Mouse (Mus musculus): ENCODE data around the gene Gm4869.
"Not testable (repeated sequence)": the region's sequence is repeated elsewhere in the genome, so short reads cannot be mapped to it uniquely, and the experiment has no call there.

The Gm4869 gene

DNA sequence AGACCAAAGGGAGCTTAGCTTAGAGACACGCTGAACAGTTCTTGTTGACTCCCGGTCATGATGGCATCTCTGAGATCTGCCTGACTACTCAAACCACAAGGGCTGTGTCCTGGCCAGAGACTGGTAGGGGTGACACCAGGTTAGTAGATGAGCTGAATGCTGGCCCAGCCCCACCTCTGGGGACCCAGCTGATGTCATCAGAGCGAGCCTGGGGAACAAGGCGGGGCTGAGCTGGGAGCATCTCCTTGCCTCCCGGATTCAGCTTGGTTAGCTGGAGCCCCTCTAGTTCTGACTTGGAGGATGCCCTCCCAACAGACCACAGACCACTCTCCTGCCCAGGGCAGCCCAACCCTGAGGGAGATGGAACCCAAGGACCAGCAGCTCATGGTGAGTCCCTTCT, at the start of gene Gm4869:
Gm4869 (plus strand) TSS at position 301 of the 400 bp plus-strand sequence.
- no peak for DNase-seq (ENCODE audit: extremely low read depth, low read depth)

DNA sequence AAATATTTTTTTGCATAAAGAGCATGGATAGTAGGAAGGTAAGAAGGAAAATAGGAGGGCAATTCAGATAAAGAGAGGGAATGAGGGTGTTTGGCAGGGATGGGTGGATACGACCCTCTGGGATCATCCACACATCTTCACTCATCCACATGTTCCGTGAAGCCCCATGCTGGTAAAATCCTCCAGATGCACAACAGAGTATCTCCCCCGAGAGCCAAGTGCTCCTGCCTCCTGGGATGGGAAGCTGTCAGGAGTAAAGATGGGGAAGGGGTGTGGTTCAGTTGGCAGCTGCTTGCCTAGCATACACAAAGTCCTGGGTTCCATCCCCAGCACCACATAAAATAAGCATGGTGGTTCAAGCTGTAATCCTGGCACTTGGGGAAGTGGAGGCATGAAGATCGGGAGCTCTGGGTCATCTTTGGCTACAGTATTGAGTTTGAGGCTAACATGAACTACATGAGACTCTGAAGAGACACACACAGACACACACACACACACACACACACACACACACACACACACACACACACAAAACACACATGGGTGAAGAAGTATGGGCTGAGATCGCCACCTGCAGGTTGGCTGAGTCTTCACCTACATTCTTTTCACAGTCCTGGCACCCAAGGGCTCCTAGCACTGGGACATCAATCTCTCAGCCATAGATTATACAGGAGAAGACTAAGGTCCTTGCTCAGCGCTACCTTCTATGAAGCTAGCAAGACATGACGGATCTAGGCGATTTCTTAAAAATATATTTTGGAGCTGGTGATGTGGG, 49.1 kb upstream of the Gm4869 start:
- no peak for DNase-seq (ENCODE audit: extremely low read depth, low read depth)

DNA sequence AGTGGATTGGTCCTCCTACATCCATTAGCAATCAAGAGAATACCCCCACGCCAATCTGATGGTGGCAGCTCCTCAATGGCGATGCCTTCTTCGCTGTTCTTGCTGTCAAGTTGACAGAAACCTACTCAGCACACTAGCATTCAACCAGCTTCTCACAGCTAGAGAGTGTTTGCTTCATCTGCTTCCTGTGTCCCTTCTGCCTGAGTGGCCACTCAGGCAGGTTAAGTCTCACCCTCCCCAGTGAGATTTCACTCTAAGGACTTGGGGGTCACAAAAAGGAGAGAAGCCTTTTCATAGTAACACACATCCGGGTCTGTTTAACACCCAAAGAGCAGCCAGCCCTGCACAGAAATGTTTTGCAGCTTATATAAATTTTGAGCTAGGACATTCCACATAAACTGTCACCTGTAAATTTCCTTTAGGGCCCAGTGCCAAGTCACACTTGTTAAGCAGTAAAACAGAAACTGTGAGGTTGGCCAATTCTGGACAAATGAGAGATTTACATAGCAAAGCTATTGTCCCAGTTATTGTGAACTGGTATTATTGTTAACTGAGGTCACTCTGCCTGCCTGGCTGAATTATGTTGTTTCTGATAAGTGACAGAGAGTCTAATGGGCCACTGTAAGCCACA, 42.7 kb upstream of the Gm4869 start:
- DNase-seq (ENCODE audit: extremely low read depth, low read depth) = no peak

DNA sequence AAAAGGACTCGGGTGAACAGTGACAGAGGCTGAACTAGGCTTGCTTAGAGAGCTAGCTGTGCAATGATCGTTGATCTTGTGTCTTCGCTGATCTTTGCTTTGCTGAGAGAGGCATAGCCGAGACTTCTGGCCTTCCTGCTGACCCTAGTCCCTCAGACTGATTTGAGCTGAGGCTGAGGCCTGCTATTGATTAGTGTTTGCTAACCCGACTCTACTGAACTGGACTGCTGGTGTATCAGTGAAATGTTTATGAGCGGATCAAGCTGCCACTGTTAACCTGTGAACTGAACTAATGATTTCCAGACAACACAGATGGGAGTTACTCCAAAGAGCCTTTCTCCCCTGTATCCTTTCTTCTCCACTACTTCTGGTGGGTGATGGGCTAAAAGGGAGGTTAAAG, 40.3 kb upstream of the Gm4869 start:
- no peak for DNase-seq (ENCODE audit: extremely low read depth, low read depth)

DNA sequence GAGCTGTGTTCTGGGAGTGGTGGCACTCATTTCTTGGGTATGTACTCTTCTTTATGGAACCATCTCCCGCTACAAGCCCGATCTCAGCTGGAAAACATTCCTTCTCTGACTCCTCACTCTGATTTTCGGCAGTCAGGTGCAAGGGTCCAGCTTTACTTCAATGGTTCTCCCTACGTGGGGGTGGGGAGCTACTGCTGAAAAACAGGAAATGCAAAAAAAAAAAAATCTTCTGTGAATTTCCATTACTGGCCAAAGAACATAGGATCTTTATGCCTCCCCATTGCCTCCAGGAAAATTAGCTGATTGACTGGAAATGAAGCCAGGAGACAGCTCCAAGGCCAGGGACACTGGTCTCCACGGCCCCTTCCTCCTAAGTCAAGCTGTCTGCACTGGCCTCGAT, 38.8 kb upstream of the Gm4869 start:
- DNase-seq (ENCODE audit: extremely low read depth, low read depth) = no peak

DNA sequence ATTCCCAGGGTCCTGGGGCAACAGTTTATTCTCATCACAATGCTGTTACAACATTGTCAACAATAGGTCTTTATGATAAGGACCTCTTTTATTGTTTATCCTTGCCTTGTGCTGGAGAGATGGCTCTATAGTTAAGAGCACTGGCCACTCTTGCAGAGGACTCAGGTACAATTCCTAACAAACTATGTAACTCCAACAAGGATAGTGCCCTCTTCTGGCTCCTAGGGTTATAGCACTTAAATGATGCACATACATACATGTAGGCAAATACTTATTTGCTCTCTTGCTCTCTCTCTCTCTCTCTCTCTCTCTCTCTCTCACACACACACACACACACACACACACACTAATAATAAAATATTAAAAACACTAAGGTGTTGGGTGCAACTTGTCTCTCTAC, 36.6 kb upstream of the Gm4869 start:
- no peak for DNase-seq (ENCODE audit: extremely low read depth, low read depth)

DNA sequence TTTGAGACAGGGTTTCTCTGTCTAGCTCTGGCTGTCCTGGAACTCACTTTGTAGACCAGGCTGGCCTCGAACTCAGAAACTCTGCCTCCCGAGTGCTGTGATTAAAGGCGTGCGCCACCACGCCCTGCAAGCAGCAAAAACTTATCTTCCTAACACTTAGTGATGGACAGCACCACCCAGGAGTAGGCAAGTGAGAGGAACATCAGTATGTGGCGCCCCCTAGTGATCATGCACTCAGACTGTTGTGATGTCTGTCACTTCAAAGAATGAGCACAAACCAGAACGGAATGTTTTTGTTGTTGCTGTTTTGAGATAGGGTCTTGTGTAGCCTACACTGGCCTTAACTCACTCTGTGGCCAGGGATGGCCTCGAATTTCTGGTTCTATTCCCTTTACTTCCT, 34.1 kb upstream of the Gm4869 start:
- DNase-seq (ENCODE audit: extremely low read depth, low read depth) = peak; percentile 69

DNA sequence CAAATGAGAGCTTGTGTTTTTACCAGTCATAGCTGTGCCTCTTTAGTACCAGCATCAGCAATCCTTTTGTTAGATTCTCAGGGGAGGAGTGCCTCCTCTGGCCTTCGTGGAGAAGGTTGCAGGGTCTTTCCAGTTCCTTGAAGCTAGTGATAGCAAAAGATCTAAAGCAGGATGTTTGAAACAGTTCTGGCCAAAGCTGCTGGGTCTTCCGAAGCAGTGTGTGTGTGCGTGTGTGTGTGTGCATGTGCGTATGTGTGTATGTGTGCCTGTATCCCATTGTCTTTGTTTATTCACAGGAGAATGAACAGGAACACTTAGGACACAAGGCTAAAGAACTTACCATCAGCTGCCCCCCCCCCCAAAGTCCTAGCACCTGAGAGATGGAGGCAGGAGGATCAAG, 30.8 kb upstream of the Gm4869 start:
- no peak for DNase-seq (ENCODE audit: extremely low read depth, low read depth)

DNA sequence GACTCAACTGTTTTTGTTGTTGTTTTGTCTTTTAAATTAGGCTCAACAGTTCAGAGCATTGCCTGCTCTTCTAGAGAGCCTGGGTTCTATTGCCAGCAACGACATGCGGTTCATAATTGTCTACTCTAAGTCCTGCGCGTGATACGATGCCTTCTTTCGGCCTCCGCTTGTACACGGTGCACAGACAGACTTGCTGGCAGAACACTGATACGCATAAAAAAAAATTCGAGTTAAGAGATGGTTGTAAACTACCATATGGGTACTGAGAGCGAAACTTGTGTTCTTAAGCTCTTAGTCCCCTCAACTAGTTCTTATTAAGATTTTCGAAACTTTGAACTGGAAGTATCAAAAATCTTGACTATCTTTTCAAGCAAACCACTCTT, 27.3 kb upstream of the Gm4869 start:
- DNase-seq (ENCODE audit: extremely low read depth, low read depth) = peak; percentile 39

DNA sequence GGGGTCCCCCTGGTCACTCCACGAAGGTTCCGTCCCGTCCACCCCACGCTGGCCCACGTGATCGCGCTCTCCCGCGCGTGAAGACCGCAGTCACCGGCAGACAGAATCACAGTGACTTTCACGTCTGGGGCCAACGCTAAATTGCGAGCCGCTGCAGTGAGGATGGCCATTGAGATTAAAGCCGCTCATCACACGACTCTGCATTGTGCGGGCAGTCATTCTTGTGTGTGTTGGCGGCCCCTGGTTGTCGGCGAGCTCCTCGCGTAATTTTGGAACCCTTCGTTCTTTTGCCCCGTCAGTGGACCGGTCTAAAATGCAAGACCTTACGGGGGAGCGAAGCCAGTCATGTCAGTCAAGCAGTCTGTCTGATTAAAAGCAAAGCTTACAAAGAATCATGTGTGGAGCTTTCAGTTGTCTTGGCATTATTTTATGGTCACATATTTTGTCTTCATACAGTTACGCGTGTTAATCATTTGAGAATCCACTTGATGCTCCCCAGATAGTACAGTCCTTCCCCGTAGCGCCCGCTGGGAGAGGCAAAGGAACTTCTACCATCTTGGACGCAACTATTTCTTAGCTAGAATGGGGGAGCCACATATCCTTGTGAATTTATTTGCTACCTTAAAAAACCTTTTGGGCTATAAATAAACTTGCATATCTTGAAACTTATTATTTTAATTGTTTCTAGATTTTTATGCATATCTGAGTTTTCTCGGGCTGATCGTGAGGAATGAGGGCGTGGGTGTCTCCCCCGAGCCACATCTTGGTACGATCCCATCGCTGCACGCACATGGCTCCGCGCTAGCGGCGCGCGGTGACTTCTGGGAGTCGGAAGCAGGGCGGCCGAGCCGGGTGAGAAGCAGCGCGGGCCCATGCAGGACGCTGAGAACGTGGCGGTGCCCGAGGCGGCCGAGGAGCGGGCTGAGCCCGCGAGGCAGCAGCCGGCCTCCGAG, 26.7 kb upstream of the Gm4869 start, which contains the start of gene Eif3b:
Eif3b (plus strand) TSS at position 840 of the 953 bp plus-strand sequence.
- peak; percentile 88 for DNase-seq (ENCODE audit: extremely low read depth, low read depth)

DNA sequence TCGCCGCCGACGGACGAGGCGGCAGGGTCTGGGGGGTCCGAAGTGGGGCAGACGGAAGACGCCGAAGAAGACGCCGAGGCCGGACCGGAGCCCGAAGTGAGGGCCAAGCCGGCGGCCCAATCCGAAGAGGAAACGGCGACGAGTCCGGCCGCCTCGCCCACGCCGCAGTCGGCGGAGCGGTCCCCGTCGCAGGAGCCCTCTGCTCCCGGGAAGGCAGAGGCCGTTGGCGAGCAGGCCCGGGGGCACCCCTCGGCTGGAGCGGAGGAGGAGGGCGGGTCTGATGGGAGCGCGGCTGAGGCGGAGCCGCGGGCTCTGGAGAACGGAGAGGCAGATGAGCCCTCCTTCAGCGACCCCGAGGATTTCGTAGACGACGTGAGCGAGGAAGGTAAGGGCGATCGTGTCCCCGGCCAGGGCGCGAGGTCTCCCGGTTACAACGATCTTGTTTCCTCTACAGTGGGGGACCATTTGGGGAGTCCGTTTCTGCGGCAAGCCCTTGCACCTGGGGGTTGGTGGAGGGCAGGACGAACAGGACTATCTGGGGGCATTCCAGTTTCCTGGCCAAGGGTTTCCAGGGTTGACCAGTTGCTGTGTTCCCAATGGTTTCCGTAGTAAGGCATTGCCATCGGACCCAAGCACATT, 25.9 kb upstream of the Gm4869 start:
- no peak for DNase-seq (ENCODE audit: extremely low read depth, low read depth)

DNA sequence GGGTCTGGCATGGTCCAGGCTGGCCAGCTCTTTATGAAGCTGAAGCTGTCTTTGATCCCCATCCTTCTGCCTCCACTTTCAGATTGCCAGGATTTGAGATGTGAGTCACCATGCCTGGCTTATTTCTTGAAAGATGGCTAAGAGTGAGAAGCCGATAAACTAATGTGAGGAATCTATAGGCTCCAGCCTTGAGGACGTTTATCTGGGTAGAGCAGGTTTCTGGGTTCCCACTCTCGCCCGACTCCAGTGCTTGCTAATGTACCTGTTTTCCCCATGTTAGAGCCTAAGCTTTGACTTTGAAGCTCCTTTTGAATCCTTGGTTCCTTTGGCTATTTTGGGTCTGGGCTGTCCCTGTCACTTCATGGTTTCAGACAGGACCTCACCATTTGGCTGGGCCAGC, 24.8 kb upstream of the Gm4869 start:
- peak; percentile 33 for DNase-seq (ENCODE audit: extremely low read depth, low read depth)

DNA sequence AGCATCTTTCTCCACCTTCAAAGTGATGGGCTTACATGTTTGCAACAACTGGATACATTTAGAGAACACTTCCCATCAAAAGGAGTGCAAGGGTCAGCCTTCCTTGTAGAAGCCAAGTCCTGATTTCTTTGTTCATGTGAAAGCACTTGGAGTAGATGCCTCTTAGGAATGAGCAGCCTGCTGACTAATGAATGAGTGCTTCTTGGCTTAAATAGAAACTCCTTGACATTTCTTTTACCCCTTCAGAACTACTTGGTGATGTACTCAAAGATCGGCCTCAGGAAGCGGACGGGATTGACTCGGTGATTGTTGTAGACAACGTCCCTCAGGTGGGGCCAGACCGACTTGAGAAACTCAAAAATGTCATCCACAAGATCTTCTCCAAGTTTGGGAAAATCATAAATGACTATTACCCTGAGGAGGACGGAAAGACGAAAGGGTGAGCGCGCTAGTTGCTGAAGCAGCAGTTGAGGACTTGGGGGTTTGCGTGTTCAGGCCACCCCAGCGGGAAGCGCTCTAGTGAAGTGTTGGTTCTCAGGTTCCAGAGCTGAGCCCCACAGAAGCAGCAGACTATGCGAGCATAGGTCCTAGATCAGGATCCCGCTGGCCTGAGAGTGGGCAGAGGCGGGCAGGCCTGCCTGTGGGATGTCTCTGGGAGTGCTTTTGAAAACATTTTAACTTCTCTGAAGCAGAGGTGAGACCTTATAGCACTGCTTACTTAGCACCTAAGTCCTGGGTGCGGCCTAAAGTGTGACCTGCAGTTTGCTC, 20.2 kb upstream of the Gm4869 start:
- DNase-seq (ENCODE audit: extremely low read depth, low read depth) = no peak

DNA sequence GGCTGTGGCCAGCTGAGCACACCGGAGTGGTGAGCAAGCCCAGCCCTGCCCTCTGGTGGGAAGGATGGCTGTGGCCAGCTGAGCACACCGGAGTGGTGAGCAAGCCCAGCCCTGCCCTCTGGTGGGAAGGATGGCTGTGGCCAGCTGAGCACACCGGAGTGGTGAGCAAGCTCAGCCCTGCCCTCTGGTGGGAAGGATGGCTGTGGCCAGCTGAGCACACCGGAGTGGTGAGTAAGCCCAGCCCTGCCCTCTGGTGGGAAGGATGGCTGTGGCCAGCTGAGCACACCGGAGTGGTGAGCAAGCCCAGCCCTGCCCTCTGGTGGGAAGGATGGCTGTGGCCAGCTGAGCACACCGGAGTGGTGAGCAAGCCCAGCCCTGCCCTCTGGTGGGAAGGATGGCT, 6.3 kb upstream of the Gm4869 start:
- not testable (repeated sequence) for DNase-seq (ENCODE audit: extremely low read depth, low read depth)

DNA sequence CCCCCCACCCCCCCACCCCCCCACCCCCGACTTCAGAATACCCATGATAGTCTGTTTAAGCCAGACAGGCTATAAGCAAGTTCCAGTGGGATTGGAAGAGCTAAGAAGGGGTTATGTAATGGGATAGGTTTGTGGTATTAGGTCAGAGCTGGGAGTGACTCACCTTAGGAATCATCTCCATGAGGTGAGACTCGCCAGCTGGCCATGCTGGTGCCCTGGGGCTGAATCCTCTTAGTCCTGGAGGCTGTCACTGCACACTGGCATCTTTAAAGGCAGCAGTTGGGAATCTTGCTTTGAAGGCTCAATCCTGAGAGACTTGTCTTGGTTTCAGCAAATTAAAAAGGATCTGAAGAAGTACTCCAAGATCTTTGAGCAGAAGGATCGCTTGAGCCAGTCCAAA, 4.0 kb upstream of the Gm4869 start:
- no peak for DNase-seq (ENCODE audit: extremely low read depth, low read depth)

DNA sequence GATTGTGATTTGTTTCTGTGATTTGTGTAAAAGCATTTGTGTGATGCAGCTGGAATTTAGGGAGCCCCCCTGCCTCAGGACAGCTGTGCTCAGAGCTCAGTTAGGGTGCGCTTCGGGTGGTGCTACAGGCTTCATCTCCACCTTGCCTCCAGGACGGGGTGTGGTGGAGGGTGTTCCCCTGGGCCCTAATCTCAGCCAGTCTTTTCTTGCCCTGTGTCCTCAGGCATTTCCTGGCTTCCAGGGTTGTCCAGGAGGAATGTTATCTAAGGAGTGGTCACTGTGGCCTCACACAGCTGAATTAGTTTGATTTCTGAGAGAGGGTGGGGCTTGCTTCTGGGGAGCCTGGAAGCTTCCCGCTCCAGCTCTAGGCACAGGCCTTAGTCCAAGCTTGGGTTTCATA, 1.4 kb upstream of the Gm4869 start:
- no peak for DNase-seq (ENCODE audit: extremely low read depth, low read depth)

DNA sequence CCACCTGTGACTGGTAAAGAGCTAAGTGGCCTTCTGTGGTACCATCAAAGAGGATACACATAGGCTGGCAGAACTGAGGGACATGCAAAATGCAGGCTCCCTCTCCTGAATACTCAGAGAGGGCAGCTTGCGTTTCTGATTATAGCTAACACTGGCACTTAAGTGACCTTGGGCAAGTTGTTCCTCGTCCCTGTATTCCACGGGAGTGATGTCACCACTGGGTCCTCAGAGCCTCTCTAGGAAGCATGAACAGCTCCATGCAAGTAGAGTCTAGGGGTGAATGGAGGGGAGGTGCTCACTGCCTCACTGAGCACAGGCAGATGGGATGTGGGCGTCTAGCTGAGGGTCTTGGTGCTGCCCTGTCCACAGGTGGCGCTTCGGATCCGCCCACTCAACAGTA, 609 bp downstream of the Gm4869 start:
- no peak for DNase-seq (ENCODE audit: extremely low read depth, low read depth)

DNA sequence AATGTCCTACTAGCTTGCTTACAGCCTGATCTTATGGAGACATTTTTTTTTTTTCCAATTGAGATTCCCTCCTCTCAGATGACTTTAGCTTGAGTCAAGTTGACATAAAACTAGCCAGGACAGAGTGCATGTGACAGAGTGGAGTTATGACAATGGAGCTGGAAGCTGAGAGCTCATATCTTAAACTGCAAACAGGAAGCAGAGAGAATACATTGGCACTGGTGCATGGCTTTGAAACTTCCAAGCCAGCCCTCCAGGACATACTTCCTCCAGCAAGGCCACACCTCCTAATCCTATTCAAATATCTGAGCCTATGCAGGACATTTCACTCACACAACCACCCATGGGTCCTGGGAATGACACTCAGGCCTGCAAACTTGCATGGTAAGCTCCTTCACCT, 9.0 kb downstream of the Gm4869 start:
- peak; percentile 3 for DNase-seq (ENCODE audit: extremely low read depth, low read depth)

DNA sequence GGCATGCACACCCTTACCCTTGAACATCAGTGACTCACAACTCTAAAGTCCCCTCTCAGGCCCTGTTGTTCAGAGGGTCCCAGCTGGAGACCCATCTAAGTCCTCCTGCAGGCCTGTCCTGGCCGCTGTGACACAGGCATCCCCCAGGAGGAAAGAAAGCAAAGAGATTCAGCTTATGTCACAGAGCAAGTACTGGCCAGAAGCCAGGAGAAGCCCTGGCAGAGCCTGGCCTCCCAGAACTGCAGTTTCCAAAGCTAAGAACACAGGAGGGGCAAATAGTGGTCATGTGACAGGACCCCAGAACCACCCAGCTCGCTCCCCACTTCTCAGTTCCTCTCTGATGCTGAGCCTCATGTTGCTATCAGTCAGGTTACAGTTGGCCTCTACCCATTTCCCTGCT, 10.0 kb downstream of the Gm4869 start:
- no peak for DNase-seq (ENCODE audit: extremely low read depth, low read depth)

DNA sequence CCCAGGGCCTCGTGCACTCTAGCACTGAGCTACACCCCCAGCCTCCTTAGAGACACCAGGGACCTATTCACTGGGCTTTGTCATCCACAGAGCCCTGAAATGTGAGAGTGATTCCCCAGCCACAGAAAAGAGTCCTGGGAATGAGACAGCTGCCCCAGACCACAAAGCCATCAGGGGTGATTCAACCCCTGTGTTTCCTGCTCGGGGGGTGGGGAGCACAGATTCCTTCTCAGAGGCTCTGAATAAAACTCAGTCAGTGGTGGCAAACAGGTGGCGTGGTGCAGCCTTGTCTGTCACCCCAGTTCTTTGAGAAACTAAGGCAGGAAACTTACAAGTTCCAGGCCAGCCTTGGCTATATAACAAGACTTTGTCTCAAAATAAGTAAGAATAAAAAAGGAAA, 16.0 kb downstream of the Gm4869 start:
- no peak for DNase-seq (ENCODE audit: extremely low read depth, low read depth)

DNA sequence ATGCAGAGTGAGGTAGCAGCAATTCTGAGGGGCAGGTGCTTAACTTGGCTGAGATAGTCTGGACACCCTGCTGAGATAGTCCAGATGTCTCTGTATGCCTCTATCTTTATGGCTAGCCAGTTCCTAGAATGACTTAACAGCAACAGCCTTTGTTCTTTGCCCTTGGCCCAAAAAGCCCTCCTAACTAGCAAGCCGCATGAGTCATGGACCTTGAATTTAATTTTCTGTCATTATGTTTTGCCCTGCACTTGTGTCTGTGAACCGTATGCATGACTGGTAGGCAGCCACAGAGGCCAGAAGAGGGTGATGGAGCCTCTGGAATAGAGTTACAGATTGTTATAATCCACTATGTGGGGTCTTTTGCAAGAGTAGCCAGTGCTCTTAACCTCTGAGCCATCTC, 17.7 kb downstream of the Gm4869 start:
- DNase-seq (ENCODE audit: extremely low read depth, low read depth) = not testable (repeated sequence)

Measured in MEL-GATA-1-ER (cell line).